Mouse (Mus musculus) spleen, postnatal 4 days (tissue): ENCODE results near the gene Fate1.
A peak's percentile ranks its signal among the peaks of the same experiment; 100 is the strongest.
"Not testable (repeated sequence)": the region's sequence is repeated elsewhere in the genome, so short reads cannot be mapped to it uniquely, and the experiment has no call there.

ENCODE experiments used
- DNase-seq, 2 experiments: peaks; one replicate each; pipeline ENCODE4 v3.0.0; 2022; ENCODE audit warnings: low spot score in 2 of 2

Gene Fate1

GRCm38 (mm10) chrX:71972686-71973085 lies at the start of gene Fate1:
Gene Fate1, plus strand, starts transcription at chrX:71972986.
- no peak for DNase-seq

DNA sequence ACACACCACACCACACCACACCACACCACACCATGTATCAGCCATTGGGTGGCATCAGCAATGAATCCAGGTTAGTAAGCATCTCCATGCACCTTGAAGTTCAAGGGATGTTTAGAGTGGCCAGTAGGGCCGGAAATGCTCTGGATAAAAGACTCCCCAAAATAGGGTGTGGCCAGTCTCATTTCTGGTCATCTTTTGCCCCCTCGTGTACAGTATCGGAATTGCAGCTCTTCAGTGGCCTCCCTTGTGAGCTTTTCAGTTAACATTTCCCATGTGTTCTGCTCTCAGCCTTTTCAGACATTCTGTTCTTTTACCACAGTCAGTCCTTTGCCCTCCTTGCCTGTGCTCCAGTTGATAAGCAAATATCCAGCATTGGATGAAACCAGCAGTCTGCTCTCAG lies 26.2 kb upstream of the Fate1 start:
- DNase-seq: peak in 1 of 2 experiments; percentile 11

GRCm38 (mm10) chrX:71958366-71958765 lies 14.4 kb upstream of the Fate1 start:
- DNase-seq: no peak

DNA sequence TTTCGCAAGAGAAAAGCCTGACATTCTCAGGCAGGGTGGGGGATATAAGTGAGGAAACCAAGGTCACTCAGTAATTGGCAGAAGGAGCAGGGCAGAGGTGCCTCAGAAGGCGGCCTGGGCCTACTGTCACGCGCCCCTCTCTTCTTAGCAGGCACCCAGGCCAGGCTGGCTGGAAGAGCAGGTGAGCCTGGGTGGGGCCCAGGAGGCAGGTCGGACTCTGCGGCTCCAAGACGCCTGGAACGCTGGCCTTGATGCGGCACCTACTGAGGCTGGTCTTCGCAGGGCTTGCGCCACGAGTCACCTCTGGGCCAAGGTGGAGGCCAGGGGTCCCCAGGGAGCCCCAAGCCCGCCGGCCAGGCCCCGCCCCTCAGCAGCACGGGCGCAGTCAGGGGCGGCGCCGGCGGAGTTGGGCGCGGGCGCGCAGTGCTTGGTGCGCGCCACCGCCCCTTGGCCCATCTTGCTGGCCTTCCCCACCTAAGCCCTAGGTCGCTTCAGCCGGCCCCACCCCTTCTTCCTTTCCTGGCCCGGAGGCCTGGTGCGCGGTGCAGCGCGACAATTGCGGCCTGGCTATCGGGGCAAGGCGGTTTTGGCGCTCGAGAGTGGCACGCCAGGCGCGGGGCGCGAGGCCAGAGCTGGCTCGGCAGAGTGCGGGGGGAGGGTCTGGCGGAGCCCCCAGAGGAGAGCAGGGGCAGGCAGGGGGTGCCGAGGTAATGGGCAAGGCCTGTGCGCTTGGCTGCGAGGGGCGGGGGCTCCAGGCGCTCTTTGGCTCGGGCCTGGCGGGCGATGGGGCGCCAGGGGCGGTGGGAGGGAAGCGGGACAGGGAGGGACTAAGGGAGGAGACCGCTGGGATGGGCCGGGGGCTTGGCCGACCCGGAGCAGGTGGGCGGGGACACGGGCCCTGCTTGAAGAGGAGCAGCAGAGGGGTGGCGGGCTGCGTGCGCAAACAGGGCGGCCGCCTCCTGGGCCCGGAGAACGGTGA lies 10.4 kb upstream of the Fate1 start, which contains the start of gene Prrg3:
Gene Prrg3, plus strand, starts transcription at position 552 of the 979 bp plus-strand sequence.
- DNase-seq: peak; percentile 12 to 61

DNA sequence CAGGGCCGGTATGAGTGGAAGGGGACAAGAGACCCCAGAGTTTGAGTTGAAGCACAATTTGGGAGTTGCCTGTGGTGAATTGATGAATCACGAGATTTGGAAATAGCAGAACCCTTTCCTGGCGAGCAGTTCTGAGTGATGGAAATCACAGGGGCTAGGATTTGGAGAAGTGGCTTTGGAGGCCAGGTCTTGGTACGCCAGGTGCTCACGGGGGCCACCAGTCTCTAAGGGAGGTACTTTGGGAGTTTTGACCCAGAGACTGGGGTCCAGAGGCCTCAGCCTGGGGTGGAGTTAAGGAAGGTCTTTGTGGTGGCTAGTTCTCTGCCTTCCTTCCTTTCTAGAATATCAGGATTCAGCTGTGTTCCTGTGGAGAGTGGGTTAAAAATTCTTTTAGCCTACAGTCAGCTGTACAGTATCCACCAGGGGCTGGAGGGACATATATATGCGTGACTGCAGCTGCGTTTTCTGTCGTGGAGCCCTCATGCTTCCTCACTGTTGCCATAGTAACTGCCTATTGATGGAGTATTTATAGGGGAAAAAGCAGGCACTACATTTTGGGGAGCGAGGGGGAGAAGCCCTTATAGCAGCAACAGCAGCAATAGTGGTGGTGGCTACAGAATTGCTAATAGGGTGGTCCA lies 9.4 kb upstream of the Fate1 start:
- no peak for DNase-seq

- DNase-seq: no peak
Observed at GRCm38 (mm10) chrX:71968216-71968615, 4.6 kb upstream of the Fate1 start.

DNA sequence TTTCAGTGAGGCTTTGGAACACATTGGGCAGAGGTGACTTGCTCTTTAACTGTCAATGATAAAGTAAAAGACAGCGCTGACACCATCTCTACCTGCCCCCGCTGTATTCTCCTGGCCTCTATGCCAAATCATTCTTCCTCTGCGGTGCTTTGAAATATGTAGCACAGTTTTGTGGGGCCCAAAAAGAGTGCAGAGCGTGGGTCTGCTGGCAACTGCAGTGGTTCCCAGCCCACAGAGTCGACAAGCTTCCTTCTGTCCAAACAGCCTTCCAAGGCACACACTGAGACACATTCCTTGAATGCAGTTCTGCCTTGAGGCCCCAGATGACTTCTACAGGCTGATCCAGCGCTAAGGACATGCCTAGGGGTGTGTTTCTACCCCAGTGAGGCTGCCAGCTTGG lies 4.0 kb upstream of the Fate1 start:
- no peak for DNase-seq

DNA sequence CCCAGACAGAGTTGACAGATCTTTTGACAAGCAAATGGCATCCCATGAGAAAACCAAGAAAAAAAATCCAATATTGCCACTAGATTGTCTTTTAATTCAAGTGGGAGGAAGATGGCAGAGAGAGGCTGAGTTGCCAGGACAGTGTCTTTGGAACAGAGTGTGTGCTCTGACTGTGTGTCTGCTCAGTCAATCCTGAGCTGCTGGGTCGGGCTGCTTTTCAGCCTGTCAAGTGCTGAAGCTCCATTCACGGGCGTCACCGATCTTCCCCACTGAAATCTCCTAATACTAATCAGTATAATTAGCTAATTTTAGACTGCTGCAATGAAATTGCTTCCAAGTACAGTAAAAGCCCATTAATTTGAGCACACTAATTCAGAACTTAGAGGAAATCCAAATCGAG lies 1.5 kb upstream of the Fate1 start:
- DNase-seq: no peak

- not testable (repeated sequence) for DNase-seq
Observed at GRCm38 (mm10) chrX:71977681-71978080, 4.9 kb downstream of the Fate1 start.

DNA sequence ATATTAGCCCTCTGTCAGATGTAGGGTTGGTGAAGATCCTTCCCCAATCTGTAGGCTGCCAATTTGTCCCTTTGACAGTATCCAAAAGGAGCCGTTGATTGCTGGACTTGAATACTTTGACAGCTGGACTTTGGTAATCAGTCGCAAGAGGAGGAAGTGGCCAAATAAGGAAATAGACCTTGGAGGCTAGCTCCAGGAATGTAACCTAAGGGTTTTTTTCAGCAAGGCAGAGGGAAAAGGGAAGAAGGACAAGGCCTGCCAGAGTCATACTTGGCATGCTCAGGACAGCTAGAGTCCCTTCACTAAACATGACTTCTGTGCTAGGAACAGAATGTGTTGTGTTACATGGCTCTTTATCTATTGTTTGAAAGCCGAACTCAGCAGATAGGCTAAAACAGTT lies 7.7 kb downstream of the Fate1 start:
- DNase-seq: no peak

DNA sequence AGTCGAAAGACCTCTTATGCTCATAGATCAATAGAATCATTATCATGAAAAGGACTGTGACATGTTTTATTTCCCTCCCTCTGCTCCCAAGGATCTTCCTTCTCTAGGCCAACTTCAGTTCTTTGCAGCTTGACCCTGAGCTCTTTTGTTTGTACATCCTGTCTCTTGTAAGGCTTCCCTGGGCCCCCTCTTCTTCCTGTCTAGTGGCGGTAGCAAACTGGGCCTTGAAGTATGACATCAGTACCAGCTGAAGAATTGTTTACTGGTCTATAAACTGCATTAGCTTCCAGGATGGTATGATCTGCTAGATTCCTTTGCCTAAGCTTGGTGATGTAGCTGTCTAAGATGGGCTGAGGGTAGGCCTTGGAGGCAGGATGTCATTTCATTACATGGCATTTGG lies 8.5 kb downstream of the Fate1 start:
- no peak for DNase-seq

DNA sequence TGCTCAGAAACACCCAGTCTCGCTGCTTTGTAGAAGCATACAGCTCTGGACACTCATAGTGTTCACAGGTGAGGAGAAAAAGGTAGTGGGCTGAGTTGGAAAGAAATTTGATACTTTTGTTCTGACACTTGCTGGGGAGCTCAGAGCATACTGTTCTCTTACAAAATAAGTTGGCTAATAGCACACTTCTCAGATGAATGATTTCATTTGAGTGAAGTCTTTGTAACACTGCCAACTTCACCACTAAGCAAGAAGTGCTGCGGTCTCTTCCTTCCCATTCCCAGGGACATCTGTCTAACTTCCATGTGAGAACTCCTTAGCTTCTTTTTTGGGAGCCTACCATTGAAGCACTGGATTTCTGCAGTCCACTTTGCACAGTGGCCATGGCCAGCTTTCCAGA lies 10.4 kb downstream of the Fate1 start:
- DNase-seq: no peak

DNA sequence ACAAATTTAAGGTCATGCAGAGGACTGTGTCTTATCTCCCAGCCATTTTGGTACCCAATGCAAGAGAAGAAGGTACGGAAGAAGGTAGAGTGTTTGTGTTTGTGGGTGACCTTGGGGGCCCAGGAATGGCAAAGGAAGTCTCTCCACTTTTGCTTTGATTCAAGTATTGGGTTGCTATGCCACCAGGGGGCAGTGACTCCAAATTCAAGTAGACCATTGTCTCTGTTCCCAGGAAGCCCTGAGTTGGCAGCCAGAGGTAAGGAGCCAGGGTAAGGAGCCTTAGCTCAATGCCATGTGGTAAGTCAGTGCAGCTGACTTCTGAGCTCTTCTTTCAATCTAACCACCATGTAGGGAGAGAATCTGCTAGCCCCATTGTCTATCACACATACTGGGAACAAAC lies 11.0 kb downstream of the Fate1 start:
- DNase-seq: no peak

DNA sequence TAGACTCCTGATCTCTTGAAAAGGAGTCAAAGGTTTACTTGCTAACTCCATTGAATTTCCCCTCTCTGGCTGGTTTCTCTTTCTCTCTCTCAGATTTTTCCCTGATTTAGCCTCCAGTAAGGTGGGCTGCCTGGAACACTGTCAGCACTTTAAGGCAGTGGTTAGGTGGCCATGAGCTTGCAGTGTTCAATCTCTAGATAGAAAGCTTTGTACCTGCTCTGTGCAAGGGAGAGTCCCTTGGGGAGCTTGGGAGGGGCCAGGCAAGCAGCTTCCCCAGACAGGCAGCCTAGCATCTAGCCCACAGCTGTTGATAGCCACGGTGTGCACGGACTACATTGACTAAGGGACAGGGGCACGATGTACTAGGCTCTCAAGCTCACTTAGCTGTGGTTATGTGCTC lies 18.8 kb downstream of the Fate1 start, which contains the start of gene Cnga2:
Gene Cnga2, plus strand, starts transcription at position 301 of the 400 bp plus-strand sequence.
- DNase-seq: no peak

DNA sequence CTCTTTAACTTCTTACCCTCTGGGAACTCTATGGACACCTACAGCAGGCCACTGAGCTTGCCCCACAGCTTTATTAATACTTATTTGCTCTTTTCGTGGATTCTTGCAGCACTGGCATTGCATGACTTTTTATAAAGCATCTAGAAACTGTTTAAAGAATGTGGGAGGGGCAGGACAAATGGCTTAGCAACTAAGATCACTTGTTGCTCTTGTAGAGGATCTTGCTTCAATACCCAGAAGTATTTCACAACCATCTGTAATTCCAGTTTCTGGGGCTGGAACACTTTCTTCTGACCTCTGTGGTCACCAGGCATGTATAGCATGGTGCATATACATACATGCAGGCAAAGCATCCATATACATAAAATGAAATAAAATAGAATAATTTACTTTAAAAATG lies 23.2 kb downstream of the Fate1 start:
- DNase-seq: no peak

- no peak for DNase-seq
Observed at GRCm38 (mm10) chrX:72009930-72010329, 37.1 kb downstream of the Fate1 start.

DNA sequence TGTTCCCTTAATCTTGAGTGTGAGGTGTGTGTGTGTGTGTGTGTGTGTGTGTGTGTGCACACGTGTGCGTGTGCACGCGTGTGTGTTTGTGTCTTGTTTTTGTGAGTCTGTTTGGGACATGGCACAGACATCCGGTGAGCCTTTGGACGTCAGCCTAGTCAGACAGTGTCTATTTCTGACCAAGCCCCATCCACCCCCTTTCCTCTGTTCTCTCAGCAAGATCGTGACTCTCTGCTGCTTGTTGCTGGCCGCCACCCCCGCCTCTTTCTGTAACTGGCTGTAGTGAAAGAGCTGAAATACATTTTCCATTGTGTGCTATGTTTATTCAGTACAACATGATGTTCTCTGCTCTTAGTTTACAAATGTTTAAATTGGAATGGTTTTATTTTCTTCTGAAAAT lies 39.5 kb downstream of the Fate1 start:
- DNase-seq: no peak

GRCm38 (mm10) chrX:72012804-72013203 lies 40.0 kb downstream of the Fate1 start:
- no peak for DNase-seq

GRCm38 (mm10) chrX:72022241-72022640 lies 49.5 kb downstream of the Fate1 start:
- no peak for DNase-seq

- no peak for DNase-seq
Observed at GRCm38 (mm10) chrX:72022750-72023398, 50.1 kb downstream of the Fate1 start.

GRCm38 (mm10) chrX:72023542-72023941 lies 50.8 kb downstream of the Fate1 start:
- DNase-seq: no peak
